Mouse (Mus musculus): ENCODE measurements around the gene Vmn1r179.

GRCm38 (mm10) chr7:23926678-23927077 is at the start of gene Vmn1r179:
- TF ChIP-seq CTCF (IDR thresholded peaks at IDR 0.05 in 2 of 3, conservative IDR thresholded peaks at IDR 0.05 in 1 of 3; ENCODE audit: control insufficient read depth in 1 of 3, insufficient read depth in 1 of 3, low read depth in 2 of 3, low read length in 3 of 3, poor library complexity in 1 of 3, severe bottlenecking in 1 of 3) (no peak), EP300 (IDR thresholded peaks at IDR 0.05; ENCODE audit: low read depth in 1 of 2, low read length in 2 of 2) (no peak), POLR2A (IDR thresholded peaks at IDR 0.05; ENCODE audit: control insufficient read depth in 1 of 2, insufficient read depth in 1 of 2, low read depth in 1 of 2, low read length in 2 of 2, poor library complexity in 1 of 2) (no peak), ZMIZ1 (IDR thresholded peaks at IDR 0.05; ENCODE audit: low read depth, low read length) (no peak), SIN3A (IDR thresholded peaks at IDR 0.05; ENCODE audit: low read length) (no peak), MAFK (IDR thresholded peaks at IDR 0.05; ENCODE audit: borderline replicate concordance, low read depth, low read length) (no peak), GATA1 (IDR thresholded peaks at IDR 0.05; ENCODE audit: low read depth, low read length) (no peak), KAT2A (conservative IDR thresholded peaks at IDR 0.05; ENCODE audit: low read depth, low read length) (no peak), MAZ (IDR thresholded peaks at IDR 0.05; ENCODE audit: low read depth, low read length) (no peak), MEF2A (IDR thresholded peaks at IDR 0.05; ENCODE audit: extremely low read depth, insufficient replicate concordance, low read depth, low read length, poor library complexity, severe bottlenecking) (no peak), MAX (IDR thresholded peaks at IDR 0.05; ENCODE audit: low read length) (no peak), MXI1 (IDR thresholded peaks at IDR 0.05; ENCODE audit: low read depth, low read length) (no peak)
